Mouse (Mus musculus) thymus, postnatal 14 days (tissue): ENCODE data around the gene Nip7.
"Not testable (repeated sequence)": the region's sequence is repeated elsewhere in the genome, so short reads cannot be mapped to it uniquely, and the experiment has no call there.

Experiments used
- DNase-seq: peaks from one replicate; pipeline ENCODE4 v3.0.0; 2021

Gene Nip7

GRCm38 (mm10) chr8:107056076-107056972, at the start of gene Nip7, which contains the start of gene Cog8:
Nip7 (plus strand) TSS chr8:107056877.
Cog8 (minus strand) TSS chr8:107056689.
- peak; percentile 95 for DNase-seq

GRCm38 (mm10) chr8:107007795-107008194, 48.9 kb upstream of the Nip7 start:
- no peak for DNase-seq

- DNase-seq: no peak
Observed at GRCm38 (mm10) chr8:107012666-107013065, 44.0 kb upstream of the Nip7 start.

GRCm38 (mm10) chr8:107014915-107015314, 41.8 kb upstream of the Nip7 start:
- no peak for DNase-seq

GRCm38 (mm10) chr8:107023479-107023878, 33.2 kb upstream of the Nip7 start:
- no peak for DNase-seq

- no peak for DNase-seq
Observed at GRCm38 (mm10) chr8:107029310-107029709, 27.4 kb upstream of the Nip7 start.

- no peak for DNase-seq
Observed at GRCm38 (mm10) chr8:107030058-107030457, 26.6 kb upstream of the Nip7 start.

- peak; percentile 97 for DNase-seq
Observed at GRCm38 (mm10) chr8:107030650-107031576, 25.8 kb upstream of the Nip7 start, which contains the start of gene Vps4a. Vps4a (plus strand) TSS chr8:107031222.

GRCm38 (mm10) chr8:107031577-107032090, 25.0 kb upstream of the Nip7 start:
- no peak for DNase-seq

GRCm38 (mm10) chr8:107033609-107034008, 23.1 kb upstream of the Nip7 start:
- DNase-seq: not testable (repeated sequence)

GRCm38 (mm10) chr8:107035641-107036040, 21.0 kb upstream of the Nip7 start:
- no peak for DNase-seq

GRCm38 (mm10) chr8:107036626-107037025, 20.1 kb upstream of the Nip7 start:
- DNase-seq: no peak

- DNase-seq: no peak
Observed at GRCm38 (mm10) chr8:107040632-107041031, 16.0 kb upstream of the Nip7 start.

- DNase-seq: no peak
Observed at GRCm38 (mm10) chr8:107045478-107045877, 11.2 kb upstream of the Nip7 start.

- DNase-seq: no peak
Observed at GRCm38 (mm10) chr8:107046976-107047375, 9.7 kb upstream of the Nip7 start.

- DNase-seq: peak; percentile 84
Observed at GRCm38 (mm10) chr8:107048061-107048941, 8.4 kb upstream of the Nip7 start, which contains the start of gene Pdf. Pdf (minus strand) TSS chr8:107048614.

GRCm38 (mm10) chr8:107049480-107049879, 7.2 kb upstream of the Nip7 start:
- no peak for DNase-seq

GRCm38 (mm10) chr8:107052046-107052445, 4.6 kb upstream of the Nip7 start:
- no peak for DNase-seq

GRCm38 (mm10) chr8:107056973-107057369, 294 bp downstream of the Nip7 start:
- no peak for DNase-seq

- no peak for DNase-seq
Observed at GRCm38 (mm10) chr8:107062613-107063012, 5.9 kb downstream of the Nip7 start.

GRCm38 (mm10) chr8:107065511-107066496, 9.1 kb downstream of the Nip7 start, which contains the start of gene Tmed6:
Tmed6 (minus strand) TSS chr8:107065644.
- DNase-seq: no peak
